Mouse (Mus musculus) stomach, postnatal 0 days (tissue): ENCODE measurements around the gene Afmid. TPM values are rescaled to one million over a fixed set of nuclear protein-coding genes. Genes with fewer than 3 reads are reported as not detected.
A peak's percentile ranks its signal among the peaks of the same experiment; 100 is the strongest.

ENCODE experiments used
- ATAC-seq: fragments of 200-750 bp; cut with Nextera tagmentation; 2 replicates; pipeline ENCODE4 v1.8.0; 2017; ENCODE audit not compliant: low FRiP score, low TSS enrichment
- DNase-seq: peaks from one replicate; pipeline ENCODE4 v3.0.0-alpha.2; 2016; ENCODE audit warnings: low spot score
- H3K27ac ChIP-seq: fragments of 300-500 bp; sonication (generic); replicated peaks from 2 replicates; pipeline ENCODE4 v1.5.1; 2014; ENCODE audit warnings: mild to moderate bottlenecking, control low read depth
- H3K27me3 ChIP-seq: fragments of 300-500 bp; sonication (generic); 2 replicates; pipeline ENCODE4 v1.6.1; 2014; ENCODE audit warnings: low read length; ENCODE audit not compliant: control insufficient read depth, insufficient read depth
- H3K36me3 ChIP-seq: fragments of 300-500 bp; sonication (generic); 2 replicates; pipeline ENCODE4 v1.6.1; 2014; ENCODE audit warnings: low read length, mixed read lengths; ENCODE audit not compliant: control insufficient read depth, insufficient read depth
- H3K4me1 ChIP-seq: fragments of 300-500 bp; sonication (generic); replicated peaks from 2 replicates; pipeline ENCODE4 v1.6.1; 2014; ENCODE audit warnings: antibody characterized with exemption; ENCODE audit not compliant: control insufficient read depth, insufficient read depth
- H3K4me2 ChIP-seq: fragments of 300-500 bp; sonication (generic); replicated peaks from 2 replicates; pipeline ENCODE4 v1.6.1; 2014; ENCODE audit warnings: low read depth, mild to moderate bottlenecking, control low read depth, moderate library complexity
- H3K4me3 ChIP-seq: fragments of 300-500 bp; sonication (generic); 2 replicates; pipeline ENCODE4 v1.5.1; 2014; ENCODE audit warnings: low read depth, low read length, control low read depth
- H3K9ac ChIP-seq: fragments of 300-500 bp; sonication (generic); 2 replicates; pipeline ENCODE4 v1.6.1; 2014; ENCODE audit warnings: mild to moderate bottlenecking, low read length, control low read depth, mixed read lengths
- H3K9me3 ChIP-seq: fragments of 300-500 bp; sonication (generic); 2 replicates; pipeline ENCODE4 v1.6.1; 2016; ENCODE audit warnings: low read length; ENCODE audit not compliant: control insufficient read depth
- CTCF ChIP-seq: IDR thresholded peaks from 2 replicates; pipeline ENCODE4 v1.5.1; 2016; ENCODE audit warnings: antibody characterized with exemption, low read depth, mild to moderate bottlenecking, moderate library complexity
- EP300 ChIP-seq: optimal IDR thresholded peaks from 2 replicates; pipeline ENCODE3; 2016; ENCODE audit warnings: antibody characterized with exemption
- WGBS: fragments of 180-500 bp; shearing (Covaris S2); extraction: QIAGEN DNeasy Blood & Tissue Kit; methylation state at CpG from one replicate; pipeline ENCODE4 v1.1.7; 2014; 5-methylcytosine and 5-hydroxymethylcytosine counted together
- polyA plus RNA-seq: library from polyadenylated mRNA; unstranded; fragments of >200 nt; fragmentation: Nextera tagmentation; extraction: Ambion mirVana; gene quantifications from 2 replicates; pipeline ENCODE4 v1.2.1, GENCODE M21; 2015

Afmid gene
- polyA plus RNA-seq, 1 experiment from 2014 or later = 5.7 TPM

DNA sequence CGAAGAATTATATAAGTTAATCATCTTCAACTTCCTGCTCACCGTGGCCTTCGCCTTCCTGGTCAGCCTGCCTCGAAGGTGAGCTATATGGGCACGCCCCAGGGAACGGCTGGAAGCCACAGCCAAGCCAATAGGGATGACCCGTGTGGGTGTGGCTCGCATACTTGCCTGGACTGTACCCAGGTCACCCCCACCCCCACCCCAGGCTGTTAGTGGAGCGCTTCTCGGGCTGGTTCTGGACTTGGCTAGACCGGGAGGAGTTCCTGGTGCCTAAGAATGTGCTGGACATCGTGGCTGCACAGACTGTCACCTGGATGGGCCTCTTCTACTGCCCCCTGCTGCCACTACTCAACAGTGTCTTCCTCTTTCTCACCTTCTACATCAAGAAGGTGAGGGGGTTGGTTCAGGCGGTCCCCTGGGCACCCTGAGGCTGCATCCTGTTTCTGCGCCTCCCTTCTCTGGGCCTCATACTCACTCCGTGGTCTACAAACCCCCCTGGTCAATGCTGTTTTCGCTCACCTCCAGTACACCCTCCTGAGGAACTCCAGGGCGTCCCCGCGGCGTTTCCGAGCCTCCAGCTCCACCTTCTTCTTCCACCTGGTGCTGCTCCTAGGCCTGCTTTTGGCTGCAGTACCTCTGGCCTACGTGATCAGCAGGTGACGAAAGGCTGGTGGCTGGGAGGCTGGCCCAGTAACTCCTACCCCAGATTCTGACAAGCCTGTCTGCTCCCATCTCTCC is 34.9 kb upstream of the Afmid start:
- no peaks in the 10 kb centered on the region for H3K4me1 ChIP-seq
- TF ChIP-seq EP300 (no peak), CTCF (peak; percentile 57)
- H3K9ac ChIP-seq = peak overlapping the region; percentile 45
- H3K4me2 ChIP-seq = peak overlapping the region; percentile 52
- peak; percentile 91 for ATAC-seq
- H3K36me3 ChIP-seq = no peaks in the 10 kb centered on the region
- WGBS = 34% methylated on average over 23 of the region's 23 CpGs
- DNase-seq = peak; percentile 93
- no peaks in the 10 kb centered on the region for H3K27me3 ChIP-seq
- peak overlapping the region; percentile 18 for H3K4me3 ChIP-seq
- H3K9me3 ChIP-seq = no peaks in the 10 kb centered on the region
- peak overlapping the region; percentile 91 for H3K27ac ChIP-seq

DNA sequence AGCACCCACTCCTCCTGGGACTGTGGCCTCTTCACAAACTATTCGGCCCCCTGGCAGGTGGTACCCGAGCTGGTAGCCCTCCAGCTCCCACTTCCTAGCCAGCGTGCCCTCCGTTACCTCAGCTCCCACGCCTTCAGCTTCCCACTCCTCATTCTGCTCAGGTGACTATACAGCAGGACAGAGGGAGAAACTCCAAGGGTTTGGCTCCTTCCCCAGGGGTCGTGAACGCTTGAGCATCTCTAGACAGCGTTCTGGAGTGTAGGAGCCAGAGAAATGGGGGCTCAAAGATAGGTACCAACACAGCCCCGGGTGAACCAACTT is 34.3 kb upstream of the Afmid start:
- DNase-seq (no peak), ATAC-seq (no peak)
- peak overlapping the region; percentile 52 for H3K4me2 ChIP-seq
- no peaks in the 10 kb centered on the region for H3K36me3 ChIP-seq
- H3K9me3 ChIP-seq = no peaks in the 10 kb centered on the region
- TF ChIP-seq EP300 (no peak), CTCF (no peak)
- H3K4me3 ChIP-seq = no peak overlapping the region
- H3K27ac ChIP-seq = peak overlapping the region; percentile 91
- H3K9ac ChIP-seq = peak overlapping the region; percentile 45; the same call in 1 of the 2 replicates
- 89% methylated on average over 9 of the region's 9 CpGs for WGBS
- no peaks in the 10 kb centered on the region for H3K27me3 ChIP-seq
- no peaks in the 10 kb centered on the region for H3K4me1 ChIP-seq

DNA sequence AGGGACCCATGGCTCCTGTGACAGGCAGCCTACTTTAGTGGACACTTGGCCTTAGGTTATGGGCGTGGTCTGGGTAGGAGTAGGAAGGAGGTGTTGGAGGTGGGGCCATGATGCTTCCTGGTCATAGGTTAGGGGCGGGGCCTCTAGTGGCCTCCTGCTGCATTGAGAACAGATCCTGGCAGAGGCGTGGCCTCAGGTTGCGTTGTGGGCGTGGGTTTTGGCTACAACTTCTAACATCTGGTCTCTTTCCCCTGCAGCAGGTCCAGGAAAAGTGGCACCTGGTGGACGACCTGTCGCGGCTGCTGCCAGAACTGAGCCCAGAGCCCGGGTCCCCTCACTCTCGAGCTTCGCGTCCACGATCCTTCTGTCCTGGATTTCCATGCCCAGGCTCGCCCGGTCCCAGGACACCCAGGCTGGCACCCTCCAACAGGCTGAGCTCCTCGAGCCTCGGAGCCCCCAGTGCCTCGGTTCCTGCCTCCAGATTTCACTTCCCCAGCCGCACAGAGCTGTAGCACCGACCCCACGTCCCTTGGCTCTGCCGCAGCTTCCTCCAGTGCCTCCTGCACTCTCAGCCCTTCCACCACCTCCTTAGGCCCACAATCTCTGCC is 33.3 kb upstream of the Afmid start:
- peak overlapping the region; percentile 51 for H3K4me2 ChIP-seq
- H3K27me3 ChIP-seq = no peaks in the 10 kb centered on the region
- WGBS = 6% methylated on average over 22 of the region's 22 CpGs
- no peaks in the 10 kb centered on the region for H3K4me1 ChIP-seq
- peak overlapping the region; percentile 43 for H3K9ac ChIP-seq
- TF ChIP-seq CTCF (peak; percentile 29), EP300 (no peak)
- ATAC-seq (peak; percentile 77), DNase-seq (peak; percentile 97)
- peak overlapping the region; percentile 91 for H3K27ac ChIP-seq
- H3K36me3 ChIP-seq = no peaks in the 10 kb centered on the region
- no peaks in the 10 kb centered on the region for H3K9me3 ChIP-seq
- H3K4me3 ChIP-seq = peak overlapping the region; percentile 27

DNA sequence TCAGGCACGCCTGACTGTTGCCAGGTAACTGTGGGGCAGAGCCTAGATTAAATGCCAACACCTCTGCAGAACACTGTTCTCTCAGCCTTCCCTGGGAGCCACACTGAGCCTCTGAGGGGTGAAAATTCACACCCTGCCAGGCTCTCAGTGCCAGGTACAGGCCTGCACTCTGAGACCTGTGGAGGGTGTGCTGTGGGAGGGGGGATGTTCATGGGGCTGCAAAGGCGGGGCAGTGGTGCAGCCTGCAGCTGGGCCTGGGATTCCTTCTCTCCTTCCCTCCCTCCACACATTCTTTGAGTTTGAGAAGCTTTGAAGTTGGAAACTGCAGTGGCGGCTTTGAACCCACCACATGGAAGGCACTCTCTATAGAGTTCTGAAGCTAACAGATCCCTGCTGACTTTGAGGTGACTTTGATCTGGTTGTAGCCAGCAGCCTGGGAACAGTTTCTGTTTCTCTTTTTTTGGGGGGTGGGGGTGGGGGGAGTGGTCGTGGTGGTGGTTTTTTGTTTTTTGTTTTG is 31.6 kb upstream of the Afmid start:
- DNase-seq (peak; percentile 34), ATAC-seq (no peak)
- H3K4me1 ChIP-seq = no peaks in the 10 kb centered on the region
- H3K9ac ChIP-seq = no peak overlapping the region
- H3K9me3 ChIP-seq = no peaks in the 10 kb centered on the region
- H3K27me3 ChIP-seq = no peaks in the 10 kb centered on the region
- TF ChIP-seq CTCF (no peak), EP300 (no peak)
- 65% methylated on average over 4 of the region's 4 CpGs for WGBS
- no peak overlapping the region for H3K4me2 ChIP-seq
- no peaks in the 10 kb centered on the region for H3K36me3 ChIP-seq
- no peak overlapping the region for H3K4me3 ChIP-seq
- no peak overlapping the region for H3K27ac ChIP-seq

DNA sequence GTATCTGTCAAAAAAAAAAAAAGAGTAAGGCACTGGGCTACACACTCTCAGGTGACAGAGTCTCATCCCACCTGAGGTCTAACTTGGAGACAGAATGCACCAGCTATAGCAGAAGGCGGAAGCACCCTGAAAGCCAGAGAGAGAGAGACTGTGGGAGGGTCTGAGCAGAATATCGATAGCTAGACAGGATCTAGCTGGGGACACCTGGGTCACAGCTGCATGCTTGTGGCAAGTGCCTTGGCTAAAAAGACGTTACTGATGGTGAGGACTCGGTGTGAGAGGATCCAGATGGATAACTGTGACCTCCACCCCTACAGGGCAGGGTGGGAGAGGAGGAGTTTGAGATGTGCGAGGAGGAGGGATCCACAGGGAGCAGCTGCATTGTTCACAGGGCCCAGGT is 28.8 kb upstream of the Afmid start:
- H3K9ac ChIP-seq = no peak overlapping the region
- 48% methylated on average over 5 of the region's 5 CpGs for WGBS
- DNase-seq = no peak

More for the DNA sequence above, 28.8 kb upstream of the Afmid start:
- no peak overlapping the region for H3K27ac ChIP-seq
- TF ChIP-seq EP300 (no peak), CTCF (no peak)
- no peak overlapping the region for H3K4me2 ChIP-seq
- H3K36me3 ChIP-seq = no peaks in the 10 kb centered on the region
- no peaks in the 10 kb centered on the region for H3K27me3 ChIP-seq
- H3K9me3 ChIP-seq = no peaks in the 10 kb centered on the region
- ATAC-seq = no peak
- H3K4me1 ChIP-seq = no peaks in the 10 kb centered on the region
- H3K4me3 ChIP-seq = no peak overlapping the region
